Mouse (Mus musculus) thymus, adult 2 months (tissue): ENCODE results near the gene Spats1.

Experiments used
- CTCF ChIP-seq: fragments of 200-500 bp; IDR thresholded peaks from 2 replicates; pipeline ENCODE4 v1.5.1; 2012; ENCODE audit warnings: mild to moderate bottlenecking, control low read depth, low read length, moderate library complexity, borderline replicate concordance; ENCODE audit not compliant: control insufficient read depth, poor library complexity, insufficient read depth; ENCODE audit errors: extremely low read depth
- POLR2A ChIP-seq: fragments of 200-500 bp; IDR thresholded peaks from 2 replicates; pipeline ENCODE4 v1.6.1; 2012; ENCODE audit warnings: mild to moderate bottlenecking, low read length, control low read depth, moderate library complexity; ENCODE audit not compliant: control insufficient read depth, poor library complexity, insufficient read depth; ENCODE audit errors: extremely low read depth

- TF ChIP-seq POLR2A (no peak), CTCF (no peak)
Measured at GRCm38 (mm10) chr17:45517135-45517534, 41.9 kb upstream of the Spats1 start.
